Mouse (Mus musculus): ENCODE data around the gene Gabrd. TPM values are rescaled to one million over a fixed set of nuclear protein-coding genes. Genes with fewer than 3 reads are reported as not detected.

Gabrd gene
- polyA plus RNA-seq, 1 experiment: 1.4 TPM

DNA sequence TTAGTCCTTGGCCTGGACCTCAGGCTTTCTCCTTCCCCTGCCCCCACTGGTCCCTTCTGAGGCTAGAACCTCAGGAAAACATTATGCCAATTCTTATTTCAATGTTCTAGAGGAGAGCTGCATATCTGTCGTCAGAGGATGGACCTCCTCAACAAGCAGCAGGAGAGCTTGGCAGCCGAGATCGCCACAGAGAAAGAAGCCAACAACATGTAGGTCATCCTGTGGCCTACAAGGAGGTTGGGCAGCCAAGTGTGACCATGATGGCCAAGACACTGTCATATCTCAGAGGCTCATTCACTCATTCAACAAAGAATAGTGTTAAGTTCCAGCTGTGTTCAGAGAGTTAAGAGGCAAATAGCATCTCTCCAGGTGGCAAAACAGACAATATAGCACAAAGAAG is 22.2 kb upstream of the Gabrd start:
- DNase-seq: no peak
- no peak overlapping the region for H3K4me3 ChIP-seq (replicated peaks; ENCODE audit: extremely low read depth, low read depth, low read length)
- no peak for TF ChIP-seq POLR2A (IDR thresholded peaks at IDR 0.05; ENCODE audit: borderline replicate concordance, extremely low read depth, low read depth, low read length)
- 77% methylated on average over 3 of the region's 3 CpGs for WGBS
- no peaks in the 10 kb centered on the region for H3K4me1 ChIP-seq (ENCODE audit: control insufficient read depth, insufficient read depth, low read length)

- Histone ChIP-seq H3K4me1 (ENCODE audit: control insufficient read depth, insufficient read depth, low read length) (no peaks in the 10 kb centered on the region), H3K4me3 (replicated peaks; ENCODE audit: extremely low read depth, low read depth, low read length) (no peak overlapping the region)
- 71% methylated on average over 9 of the region's 9 CpGs for WGBS
- TF ChIP-seq CTCF (IDR thresholded peaks at IDR 0.05; ENCODE audit: insufficient read depth, low read length) (no peak), POLR2A (IDR thresholded peaks at IDR 0.05; ENCODE audit: borderline replicate concordance, extremely low read depth, low read depth, low read length) (no peak)
- no peak for DNase-seq
Measured at GRCm38 (mm10) chr4:155414656-155415235, 16.8 kb upstream of the Gabrd start.

DNA sequence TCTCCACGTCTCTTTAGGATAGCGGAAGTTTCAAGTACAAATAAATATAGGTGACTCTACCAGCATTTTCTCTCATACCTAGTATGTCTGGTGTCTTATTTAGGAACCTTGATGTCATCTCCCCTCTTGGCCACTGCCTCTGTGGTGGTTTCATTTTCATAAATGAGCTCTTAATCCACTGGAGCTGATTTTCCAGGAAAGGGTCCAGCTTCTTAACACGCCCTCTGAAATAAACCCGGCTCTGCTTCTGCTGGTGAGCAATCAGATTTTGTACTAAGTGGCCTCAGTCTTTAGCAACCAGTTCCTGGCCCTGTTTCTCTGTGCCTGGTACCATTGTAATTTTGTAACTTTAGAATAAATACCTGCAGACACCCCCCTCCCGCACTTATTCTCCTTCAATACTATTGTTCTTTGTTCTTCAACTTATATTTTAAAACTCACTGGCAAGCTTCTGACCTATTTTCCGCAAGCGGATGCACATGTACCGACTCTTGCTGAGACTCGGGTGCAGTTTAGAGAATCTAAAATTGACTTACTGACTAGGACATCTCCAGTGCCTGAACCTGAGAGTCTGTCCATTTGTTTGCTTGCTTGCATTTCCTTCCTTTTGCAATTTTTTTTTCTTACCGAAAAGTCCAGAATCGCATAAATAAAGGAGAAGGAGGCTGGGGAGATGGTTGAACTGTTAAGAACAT is 15.9 kb upstream of the Gabrd start:
- DNase-seq: no peak
- H3K4me1 ChIP-seq (ENCODE audit: control insufficient read depth, insufficient read depth, low read length): no peaks in the 10 kb centered on the region
- WGBS: 76% methylated on average over 11 of the region's 11 CpGs
- no peak overlapping the region for H3K4me3 ChIP-seq (replicated peaks; ENCODE audit: extremely low read depth, low read depth, low read length)
- no peak for TF ChIP-seq POLR2A (IDR thresholded peaks at IDR 0.05; ENCODE audit: borderline replicate concordance, extremely low read depth, low read depth, low read length)

DNA sequence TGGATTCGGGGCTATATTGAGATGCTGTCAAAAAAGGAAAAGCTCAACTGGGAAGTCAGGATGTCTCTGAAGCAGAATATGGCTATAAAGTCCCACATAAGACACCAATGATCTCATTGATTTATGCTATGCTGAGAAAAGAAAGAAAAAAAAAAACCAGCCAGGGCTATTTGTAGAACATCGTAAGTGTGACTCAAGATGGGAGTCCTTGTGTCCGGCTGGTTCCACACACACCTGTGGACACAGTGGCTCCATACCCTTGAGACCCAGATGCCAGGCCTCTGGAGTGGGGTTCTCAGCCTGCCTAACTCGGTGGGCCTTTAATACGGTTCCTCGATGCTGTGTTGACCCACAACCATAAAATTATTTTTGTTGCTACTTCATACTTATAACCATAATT is 14.2 kb upstream of the Gabrd start:
- no peak for DNase-seq
- no peak overlapping the region for H3K4me3 ChIP-seq (replicated peaks; ENCODE audit: extremely low read depth, low read depth, low read length)
- no peaks in the 10 kb centered on the region for H3K4me1 ChIP-seq (ENCODE audit: control insufficient read depth, insufficient read depth, low read length)
- no peak for TF ChIP-seq POLR2A (IDR thresholded peaks at IDR 0.05; ENCODE audit: borderline replicate concordance, extremely low read depth, low read depth, low read length)
- TF ChIP-seq CTCF (IDR thresholded peaks at IDR 0.05; ENCODE audit: insufficient read depth, low read length): no peak
- WGBS: 85% methylated on average over 6 of the region's 6 CpGs

GRCm38 (mm10) chr4:155409058-155409776 is 11.3 kb upstream of the Gabrd start, which contains the start of gene Cfap74:
Cfap74 (plus strand) TSS chr4:155409190.
- DNase-seq: peak; percentile 36
- WGBS: 1% methylated on average over 35 of the region's 35 CpGs
- peak within 1 kb of the TSS; percentile 34 for H3K4me3 ChIP-seq (replicated peaks; ENCODE audit: extremely low read depth, low read depth, low read length)
- no peak for TF ChIP-seq POLR2A (IDR thresholded peaks at IDR 0.05; ENCODE audit: borderline replicate concordance, extremely low read depth, low read depth, low read length)
- TF ChIP-seq CTCF (IDR thresholded peaks at IDR 0.05; ENCODE audit: insufficient read depth, low read length): no peak
- no peaks in the 10 kb centered on the region for H3K4me1 ChIP-seq (ENCODE audit: control insufficient read depth, insufficient read depth, low read length)

DNA sequence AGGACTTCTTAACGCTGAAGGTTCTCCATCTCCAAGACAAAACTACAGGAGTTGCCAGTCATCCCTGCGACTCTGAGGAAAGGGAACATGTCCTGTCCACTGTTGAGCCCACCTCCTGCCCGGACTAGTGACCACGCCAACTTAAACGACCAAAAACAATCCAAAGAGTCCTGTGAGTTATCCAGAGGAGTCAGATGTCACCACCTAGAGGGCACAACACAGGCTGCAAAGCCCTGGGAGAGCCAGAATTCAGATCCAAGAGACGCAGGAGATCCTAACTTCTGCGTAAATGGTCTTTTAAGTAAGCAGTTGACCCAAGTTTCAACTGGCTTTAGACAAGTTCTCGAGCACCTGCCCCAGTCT is 10.8 kb upstream of the Gabrd start:
- Histone ChIP-seq H3K4me1 (ENCODE audit: control insufficient read depth, insufficient read depth, low read length) (no peaks in the 10 kb centered on the region), H3K4me3 (replicated peaks; ENCODE audit: extremely low read depth, low read depth, low read length) (no peak overlapping the region)
- 6% methylated on average over 8 of the region's 8 CpGs for WGBS
- no peak for TF ChIP-seq POLR2A (IDR thresholded peaks at IDR 0.05; ENCODE audit: borderline replicate concordance, extremely low read depth, low read depth, low read length)
- TF ChIP-seq CTCF (IDR thresholded peaks at IDR 0.05; ENCODE audit: insufficient read depth, low read length): no peak
- DNase-seq: no peak

- TF ChIP-seq POLR2A (IDR thresholded peaks at IDR 0.05; ENCODE audit: borderline replicate concordance, extremely low read depth, low read depth, low read length) (no peak), CTCF (IDR thresholded peaks at IDR 0.05; ENCODE audit: insufficient read depth, low read length) (no peak)
- DNase-seq: no peak
- WGBS: 64% methylated on average over 1 of the region's 1 CpGs
- Histone ChIP-seq H3K4me3 (replicated peaks; ENCODE audit: extremely low read depth, low read depth, low read length) (no peak overlapping the region), H3K4me1 (ENCODE audit: control insufficient read depth, insufficient read depth, low read length) (peaks cover 5% of the 10 kb centered on the region; the same call in 1 of the 2 replicates)
Measured at GRCm38 (mm10) chr4:155402489-155402888, 4.6 kb upstream of the Gabrd start.

DNA sequence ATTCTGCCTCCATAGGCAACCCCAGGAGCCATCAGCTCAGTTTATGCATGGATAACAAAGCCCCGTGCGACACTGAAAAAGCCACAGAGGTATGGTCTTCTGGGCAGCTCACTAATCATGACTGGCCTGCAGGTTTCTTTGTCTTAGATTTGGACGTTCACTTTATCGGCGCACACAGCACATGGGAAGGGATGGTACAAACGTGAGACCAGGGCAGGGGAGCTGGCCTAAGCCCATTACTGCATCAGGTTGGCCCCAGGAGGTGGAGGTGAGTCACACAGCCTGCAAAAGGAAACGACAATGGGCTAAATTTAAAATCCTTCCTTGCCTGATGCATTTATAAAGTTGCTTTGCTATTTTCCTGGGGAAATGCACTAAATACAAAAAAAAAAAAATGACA is 3.2 kb upstream of the Gabrd start:
- Histone ChIP-seq H3K4me1 (ENCODE audit: control insufficient read depth, insufficient read depth, low read length) (peaks cover 5% of the 10 kb centered on the region; the same call in 1 of the 2 replicates), H3K4me3 (replicated peaks; ENCODE audit: extremely low read depth, low read depth, low read length) (no peak overlapping the region)
- no peak for DNase-seq
- no peak for TF ChIP-seq CTCF (IDR thresholded peaks at IDR 0.05; ENCODE audit: insufficient read depth, low read length)
- no peak for TF ChIP-seq POLR2A (IDR thresholded peaks at IDR 0.05; ENCODE audit: borderline replicate concordance, extremely low read depth, low read depth, low read length)
- 72% methylated on average over 7 of the region's 7 CpGs for WGBS

DNA sequence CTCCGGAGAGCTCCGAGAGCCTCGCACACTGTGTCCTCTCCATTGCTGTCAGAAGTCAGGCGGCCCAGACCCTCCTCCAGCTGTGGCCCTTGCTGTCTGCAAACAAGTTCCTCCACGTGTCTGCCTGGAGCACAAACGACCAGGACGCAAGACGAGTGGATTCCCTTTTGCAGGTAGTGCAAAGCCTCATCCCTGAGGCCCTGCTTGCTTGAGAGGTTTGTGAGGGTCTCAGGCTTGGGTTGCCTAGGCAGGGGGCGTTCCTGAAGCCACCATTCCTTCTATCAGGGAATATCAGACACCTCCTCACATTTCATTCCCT is 269 bp upstream of the Gabrd start:
- DNase-seq: peak; percentile 5
- no peak for TF ChIP-seq CTCF (IDR thresholded peaks at IDR 0.05; ENCODE audit: insufficient read depth, low read length)
- TF ChIP-seq POLR2A (IDR thresholded peaks at IDR 0.05; ENCODE audit: borderline replicate concordance, extremely low read depth, low read depth, low read length): no peak
- 6% methylated on average over 9 of the region's 9 CpGs for WGBS
- peaks cover 5% of the 10 kb centered on the region; the same call in 1 of the 2 replicates for H3K4me1 ChIP-seq (ENCODE audit: control insufficient read depth, insufficient read depth, low read length)
- H3K4me3 ChIP-seq (replicated peaks; ENCODE audit: extremely low read depth, low read depth, low read length): no peak overlapping the region

- 79% methylated on average over 4 of the region's 4 CpGs for WGBS
- Histone ChIP-seq H3K4me1 (ENCODE audit: control insufficient read depth, insufficient read depth, low read length) (peaks cover 5% of the 10 kb centered on the region; the same call in 1 of the 2 replicates), H3K4me3 (replicated peaks; ENCODE audit: extremely low read depth, low read depth, low read length) (no peak overlapping the region)
- TF ChIP-seq POLR2A (IDR thresholded peaks at IDR 0.05; ENCODE audit: borderline replicate concordance, extremely low read depth, low read depth, low read length) (no peak), CTCF (IDR thresholded peaks at IDR 0.05; ENCODE audit: insufficient read depth, low read length) (no peak)
- no peak for DNase-seq
Measured at GRCm38 (mm10) chr4:155396751-155397150, 1.2 kb downstream of the Gabrd start.

Measured in lung, adult 2 months (tissue).